Mouse (Mus musculus) kidney, postnatal 4 days (tissue): ENCODE data around the gene Pgr15l.
A peak's percentile ranks its signal among the peaks of the same experiment; 100 is the strongest.

Source experiments
- DNase-seq, 2 experiments: peaks; one replicate each; pipeline ENCODE4 v3.0.0; 2021; ENCODE audit warnings: mixed read lengths in 2 of 2

Gene Pgr15l

DNA sequence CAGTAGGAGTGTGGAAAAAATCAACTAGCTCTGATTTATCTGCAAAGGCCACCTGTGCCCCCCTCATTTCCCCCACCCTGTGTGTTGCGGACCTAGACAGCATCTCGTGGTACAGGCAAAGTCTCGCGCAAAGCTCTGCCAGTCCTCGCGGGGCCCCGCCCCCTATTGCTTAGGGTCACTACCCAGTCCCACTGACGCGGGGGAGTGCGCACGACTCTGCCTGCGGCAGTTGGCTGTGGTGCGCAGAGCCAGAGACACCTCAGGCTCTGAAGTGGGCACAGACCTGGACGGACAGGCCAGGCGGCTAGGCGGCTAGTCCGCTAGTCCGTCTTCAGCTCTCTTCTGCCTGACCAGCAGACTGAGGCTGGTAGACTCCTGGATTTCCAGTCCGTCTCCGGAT, at the start of gene Pgr15l:
Gene Pgr15l (plus strand): TSS at position 228 of the 400 bp plus-strand sequence.
- peak; percentile 8 to 24 for DNase-seq

DNA sequence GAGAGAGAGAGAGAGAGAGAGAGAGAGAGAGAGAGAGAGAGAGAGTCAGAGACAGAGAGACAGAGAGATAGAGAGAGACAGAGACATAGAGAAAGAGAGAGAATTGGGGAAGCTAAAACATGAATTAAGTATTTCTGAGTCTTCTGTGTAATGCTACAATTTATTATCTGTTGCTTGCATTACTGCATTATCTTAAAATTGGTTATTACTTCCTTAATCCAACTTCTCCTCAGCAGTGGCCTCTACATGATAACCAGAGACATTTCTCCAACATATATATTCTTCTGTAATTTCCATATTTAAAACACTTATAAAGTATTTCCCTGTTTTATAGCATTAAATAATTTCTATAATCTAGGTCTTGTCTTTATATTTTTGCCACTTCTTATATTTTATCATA, 44.9 kb upstream of the Pgr15l start:
- no peak for DNase-seq

DNA sequence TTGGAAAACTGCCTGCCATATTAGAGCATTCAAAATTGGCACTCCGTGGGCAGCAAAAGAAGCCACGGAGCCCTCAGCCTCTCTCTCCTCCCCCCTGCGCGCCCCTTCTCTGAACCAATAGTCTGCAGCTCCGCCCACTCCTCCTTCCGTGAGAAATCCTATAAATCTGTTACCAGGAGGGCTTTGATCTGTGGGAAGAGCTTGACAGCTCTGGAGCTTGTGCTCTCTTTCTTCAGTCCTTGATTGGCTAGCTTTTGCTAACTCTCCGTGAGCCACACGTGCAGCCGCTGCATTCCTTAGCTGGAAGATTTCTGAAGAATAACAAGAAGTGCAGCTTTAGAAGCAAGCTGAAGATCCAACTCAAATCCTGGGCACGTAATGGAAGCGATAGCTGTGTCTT, 2.6 kb upstream of the Pgr15l start:
- DNase-seq: peak; percentile 42 to 60
